In the genomic region with DNA sequence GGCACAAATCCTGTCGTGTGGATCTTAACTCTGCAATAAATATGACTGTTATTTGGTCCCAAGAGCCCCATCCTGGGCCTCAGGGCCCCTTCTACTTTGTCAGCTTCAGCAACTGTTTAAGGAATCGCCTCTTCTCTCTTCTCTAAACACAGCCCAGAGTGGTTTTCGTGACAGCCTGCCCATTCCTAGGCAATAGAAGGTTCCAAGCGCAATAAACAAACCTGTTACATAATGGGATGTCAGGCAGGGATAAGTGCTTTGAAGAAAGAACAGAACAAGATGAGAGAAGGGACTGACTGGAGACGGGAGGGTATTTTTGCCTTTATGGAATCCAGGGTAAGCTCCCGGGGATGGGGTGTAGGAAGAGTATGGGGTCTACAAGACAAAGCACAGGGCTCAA, we compare ENCODE assay signal across 20 mouse cellular contexts. TPM values are rescaled to one million over a fixed set of nuclear protein-coding genes. Genes with fewer than 3 reads are reported as not detected.
"Had no signal": no experiment of that assay in that cellular context is flagged by ENCODE, and none has a peak within 500 bp of the region (broad histone marks: within the 10 kb centered on the region; RNA-seq: fewer than 3 reads in every experiment).

No protein-coding gene starts in this region.

- ATAC-seq: intestine, embryonic 15.5 days; liver, postnatal 0 days had no signal

- H3K27ac ChIP-seq: intestine, embryonic 15.5 days; kidney, embryonic 15.5 days; limb, embryonic 12.5 days; limb, embryonic 15.5 days; liver, embryonic 14.5 days; midbrain, embryonic 10.5 days; neural tube, embryonic 12.5 days; neural tube, embryonic 15.5 days; stomach, embryonic 15.5 days had no signal

- H3K4me2 ChIP-seq: intestine, embryonic 15.5 days; kidney, embryonic 15.5 days; limb, embryonic 12.5 days; limb, embryonic 15.5 days; liver, embryonic 11.5 days; neural tube, embryonic 12.5 days; neural tube, embryonic 15.5 days; stomach, embryonic 15.5 days had no signal

- H3K36me3 ChIP-seq: intestine, embryonic 15.5 days; kidney, embryonic 15.5 days; limb, embryonic 12.5 days; limb, embryonic 15.5 days; midbrain, embryonic 10.5 days; neural tube, embryonic 12.5 days; stomach, embryonic 15.5 days had no signal

- DNase-seq: layer of hippocampus, postnatal 36 days; liver, postnatal 0 days; midbrain, embryonic 14.5 days; retina, postnatal 1 day; right cerebral cortex, postnatal 25 days; spleen, adult 18-20 months; thymus, adult 2 months; thymus, postnatal 14 days; thymus, postnatal 4 days had no signal

- H3K27me3 ChIP-seq: kidney, embryonic 15.5 days; neural tube, embryonic 12.5 days; neural tube, embryonic 15.5 days; stomach, embryonic 15.5 days had no signal

- H3K9ac ChIP-seq: intestine, embryonic 15.5 days; kidney, embryonic 15.5 days; limb, embryonic 12.5 days; limb, embryonic 15.5 days; liver, embryonic 14.5 days; liver, postnatal 0 days; neural tube, embryonic 12.5 days; neural tube, embryonic 15.5 days; stomach, embryonic 15.5 days had no signal

- H3K9me3 ChIP-seq: intestine, embryonic 15.5 days; kidney, embryonic 15.5 days; limb, embryonic 12.5 days; limb, embryonic 15.5 days; megakaryocyte, embryonic 14.5 days; midbrain, embryonic 10.5 days; neural tube, embryonic 12.5 days; neural tube, embryonic 15.5 days; stomach, embryonic 15.5 days had no signal

- H3K4me3 ChIP-seq: intestine, embryonic 15.5 days; kidney, embryonic 15.5 days; limb, embryonic 12.5 days; limb, embryonic 15.5 days; megakaryocyte, embryonic 14.5 days; midbrain, embryonic 10.5 days; neural tube, embryonic 12.5 days; neural tube, embryonic 15.5 days; stomach, embryonic 15.5 days had no signal

- H3K4me1 ChIP-seq: kidney, embryonic 15.5 days; limb, embryonic 12.5 days; limb, embryonic 15.5 days; midbrain, embryonic 10.5 days; neural tube, embryonic 12.5 days; stomach, embryonic 15.5 days had no signal

RNA-seq across cellular contexts. Expression of gene Ngb, which starts 8.7 kb away (rescaled TPM):
- polyA plus RNA-seq: liver, embryonic 11.5 days; liver, postnatal 0 days had no signal
